Mouse (Mus musculus): ENCODE measurements around the gene Adcy2.

Gene Adcy2

GRCm38 (mm10) chr13:68998918-68999801 lies at the start of gene Adcy2:
Adcy2 (minus strand) TSS chr13:68999541.
- no peak for DNase-seq (ENCODE audit: low spot score in 2 of 2)

GRCm38 (mm10) chr13:69036991-69037597 lies 37.8 kb upstream of the Adcy2 start:
- DNase-seq (ENCODE audit: low spot score in 2 of 2), result no peak

- DNase-seq (ENCODE audit: low spot score in 2 of 2), result no peak
These were observed 35.3 kb upstream of the Adcy2 start for GRCm38 (mm10) chr13:69034621-69035020.

GRCm38 (mm10) chr13:69033532-69033931 lies 34.2 kb upstream of the Adcy2 start:
- DNase-seq (ENCODE audit: low spot score in 2 of 2), result no peak

- no peak for DNase-seq (ENCODE audit: low spot score in 2 of 2)
These were observed 29.9 kb upstream of the Adcy2 start for GRCm38 (mm10) chr13:69029078-69029757.

- no peak for DNase-seq (ENCODE audit: low spot score in 2 of 2)
These were observed 25.6 kb upstream of the Adcy2 start for GRCm38 (mm10) chr13:69024964-69025363.

GRCm38 (mm10) chr13:69023239-69023638 lies 23.9 kb upstream of the Adcy2 start:
- no peak for DNase-seq (ENCODE audit: low spot score in 2 of 2)

GRCm38 (mm10) chr13:69020574-69020973 lies 21.2 kb upstream of the Adcy2 start:
- no peak for DNase-seq (ENCODE audit: low spot score in 2 of 2)

GRCm38 (mm10) chr13:69006915-69007314 lies 7.6 kb upstream of the Adcy2 start:
- DNase-seq (ENCODE audit: low spot score in 2 of 2), result no peak

- no peak for DNase-seq (ENCODE audit: low spot score in 2 of 2)
These were observed 6.8 kb upstream of the Adcy2 start for GRCm38 (mm10) chr13:69006091-69006490.

- no peak for DNase-seq (ENCODE audit: low spot score in 2 of 2)
These were observed 5.1 kb upstream of the Adcy2 start for GRCm38 (mm10) chr13:69004406-69004805.

GRCm38 (mm10) chr13:69002631-69003030 lies 3.3 kb upstream of the Adcy2 start:
- no peak for DNase-seq (ENCODE audit: low spot score in 2 of 2)

- no peak for DNase-seq (ENCODE audit: low spot score in 2 of 2)
These were observed 2.8 kb upstream of the Adcy2 start for GRCm38 (mm10) chr13:69002173-69002572.

- DNase-seq (ENCODE audit: low spot score in 2 of 2), result no peak
These were observed 485 bp upstream of the Adcy2 start for GRCm38 (mm10) chr13:68999826-69000225.

GRCm38 (mm10) chr13:68998558-68998917 lies 803 bp downstream of the Adcy2 start:
- no peak for DNase-seq (ENCODE audit: low spot score in 2 of 2)

- DNase-seq (ENCODE audit: low spot score in 2 of 2), result no peak
These were observed 1.4 kb downstream of the Adcy2 start for GRCm38 (mm10) chr13:68997821-68998551.

GRCm38 (mm10) chr13:68997386-68997785 lies 2.0 kb downstream of the Adcy2 start:
- no peak for DNase-seq (ENCODE audit: low spot score in 2 of 2)

GRCm38 (mm10) chr13:68996661-68997060 lies 2.7 kb downstream of the Adcy2 start:
- no peak for DNase-seq (ENCODE audit: low spot score in 2 of 2)

- no peak for DNase-seq (ENCODE audit: low spot score in 2 of 2)
These were observed 13.6 kb downstream of the Adcy2 start for GRCm38 (mm10) chr13:68985789-68986188.

- DNase-seq (ENCODE audit: low spot score in 2 of 2), result no peak
These were observed 15.3 kb downstream of the Adcy2 start for GRCm38 (mm10) chr13:68984000-68984399.

- DNase-seq (ENCODE audit: low spot score in 2 of 2), result no peak
These were observed 18.3 kb downstream of the Adcy2 start for GRCm38 (mm10) chr13:68981048-68981447.

GRCm38 (mm10) chr13:68973143-68973542 lies 26.2 kb downstream of the Adcy2 start:
- DNase-seq (ENCODE audit: low spot score in 2 of 2), result no peak
